Mouse (Mus musculus): Measurements from ENCODE around the gene Nyap2.

- TF ChIP-seq EP300 (IDR thresholded peaks at IDR 0.05; ENCODE audit: low read depth) (no peak), CTCF (IDR thresholded peaks at IDR 0.05; ENCODE audit: low read depth) (no peak)
Observed at GRCm38 (mm10) chr1:81098950-81099349, 22.2 kb downstream of the Nyap2 start.
